Mouse (Mus musculus) heart, postnatal 4 days (tissue): Measurements from ENCODE around the gene Fibin. TPM values are rescaled to one million over a fixed set of nuclear protein-coding genes. Genes with fewer than 3 reads are reported as not detected.

Experiments
- DNase-seq: peaks from one replicate; pipeline ENCODE4 v3.0.0; 2021
- total RNA-seq, 2 experiments: library from RNA; stranded (reverse); gene quantifications; 2 replicates each; pipeline ENCODE4 v1.2.3; 2021

The Fibin gene
- total RNA-seq, 2 experiments from 2014 or later = 9.9 to 10.6 TPM

DNA sequence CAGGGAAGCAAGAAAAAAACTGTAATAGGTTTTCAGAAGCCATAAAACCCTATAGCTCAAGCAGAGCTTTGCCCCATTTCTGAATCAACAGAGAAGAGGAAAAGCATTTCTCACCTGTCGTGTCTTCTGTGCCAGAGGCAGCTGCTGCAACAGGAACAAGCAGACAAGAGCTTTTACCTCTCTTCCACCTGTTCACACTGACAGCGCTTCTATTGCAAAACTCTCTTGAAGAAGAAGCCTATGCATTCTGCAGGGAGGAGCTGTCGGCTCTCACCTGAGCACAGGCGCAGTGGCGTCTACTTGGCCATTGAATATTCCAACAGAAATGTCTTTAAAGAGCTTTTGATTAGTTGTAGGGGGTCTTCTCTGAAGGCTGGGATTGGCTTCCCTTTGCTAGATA, 48.9 kb downstream of the Fibin start:
- no peak for DNase-seq

DNA sequence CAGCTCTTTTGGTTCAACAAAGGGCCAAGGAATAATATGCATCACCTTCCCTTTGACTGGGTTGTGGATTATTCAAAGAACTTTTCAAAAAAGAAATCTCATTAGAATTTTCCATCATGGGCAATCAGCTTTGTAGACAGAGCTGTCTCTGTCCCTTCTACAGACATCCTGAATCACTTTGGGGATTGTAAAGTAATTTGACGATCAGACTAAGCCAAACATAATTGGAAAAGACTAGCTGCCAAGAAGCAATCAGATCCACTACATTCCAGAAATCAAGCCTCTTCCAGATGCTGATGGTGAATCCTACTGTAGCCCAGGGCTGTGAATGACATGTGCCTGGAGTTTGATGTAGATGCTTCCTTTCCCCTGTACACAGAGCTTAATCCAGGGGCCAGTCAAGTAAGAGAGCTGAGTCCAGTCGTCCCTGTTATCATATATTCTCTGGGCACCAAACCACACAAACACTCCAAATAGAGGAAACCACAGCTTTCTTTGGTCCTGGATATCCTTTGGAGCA, 49.6 kb downstream of the Fibin start:
- DNase-seq = no peak

Other genes with a start within 250 kb of the Fibin start
- under 1 TPM; 0.14 to 0.25 TPM for gene Bbox1, start 48.6 kb downstream of the Fibin start, total RNA-seq
- gene Slc5a12, start 234.1 kb upstream of the Fibin start, total RNA-seq = not detected